Mouse (Mus musculus): ENCODE measurements around the gene Vezt. TPM values are rescaled to one million over a fixed set of nuclear protein-coding genes. Genes with fewer than 3 reads are reported as not detected.

Vezt gene
- total RNA-seq (2023): 1 to 10 TPM; 7.4 to 7.8 TPM

GRCm38 (mm10) chr10:94035658-94036374 lies at the start of gene Vezt, which contains the start of gene Fgd6:
Gene Vezt (minus strand): TSS chr10:94035817.
Gene Fgd6 (plus strand): TSS chr10:94036001.

DNA sequence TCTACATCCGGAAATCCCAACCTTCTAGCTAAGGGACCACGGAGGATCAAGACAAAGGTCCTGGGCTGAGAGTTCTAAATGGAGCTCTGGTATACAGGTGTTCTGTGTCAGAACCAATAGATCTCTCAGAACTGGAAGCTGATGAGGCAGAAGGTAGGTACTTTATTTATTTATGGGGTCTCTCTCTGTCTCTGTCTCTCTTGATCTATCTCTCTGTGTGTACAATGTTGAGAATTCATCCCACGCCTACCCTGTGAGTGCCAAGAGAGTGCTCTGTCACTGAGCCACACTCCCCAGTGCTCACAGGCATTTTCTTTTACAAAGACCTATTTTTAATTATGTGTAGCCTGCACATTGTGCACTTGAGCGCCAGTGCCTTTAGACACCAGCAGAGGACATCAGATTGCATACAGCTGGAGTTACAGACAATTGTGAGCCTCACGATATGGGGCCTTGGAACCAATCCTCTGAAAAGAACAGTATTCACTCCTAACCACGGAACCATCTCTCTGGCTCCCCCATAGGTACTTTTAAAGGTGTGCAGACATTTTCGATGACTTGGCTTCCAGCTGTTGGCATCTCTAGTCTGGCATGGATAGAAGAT lies 138.5 kb downstream of the Vezt start, which contains the start of gene Metap2:
TSS of gene Metap2 (minus strand) at position 51 of the 604 bp plus-strand sequence.

Other genes with a start within 250 kb of the Vezt start
- under 1 TPM in 1 of 2 experiments, not detected in 1; 0.18 TPM for gene Usp44, start 204.3 kb downstream of the Vezt start, total RNA-seq (2023)
- gene Metap2, start 138.7 kb downstream of the Vezt start, total RNA-seq (2023): 100 to 1,000 TPM in 1 of 2 experiments, 10 to 100 TPM in 1; 85.8 to 103 TPM
- gene Fgd6, start 184 bp upstream of the Vezt start, total RNA-seq (2023): 1 to 10 TPM; 3.2 to 4.0 TPM
- 1 to 10 TPM; 4.2 to 4.5 TPM for gene Nr2c1, start 112.2 kb upstream of the Vezt start, total RNA-seq (2023)
- 10 to 100 TPM; 32.9 to 36.9 TPM for gene Ndufa12, start 162.9 kb upstream of the Vezt start, total RNA-seq (2023)

All from neutrophil, adult 59 days (primary cell).